Mouse (Mus musculus) telencephalon, adult 2 months (tissue): ENCODE measurements at regions not wholly inside any gene's neighbourhood (a gene's known extent, or its start where the extent isn't known, plus 50 kb on each side); places are given as distances from the start of the nearest gene placed in this dataset.

Source experiments
- DNase-seq: peaks from one replicate; pipeline ENCODE4 v3.0.0-alpha.2; 2011; ENCODE audit warnings: low read depth, low spot score

DNA sequence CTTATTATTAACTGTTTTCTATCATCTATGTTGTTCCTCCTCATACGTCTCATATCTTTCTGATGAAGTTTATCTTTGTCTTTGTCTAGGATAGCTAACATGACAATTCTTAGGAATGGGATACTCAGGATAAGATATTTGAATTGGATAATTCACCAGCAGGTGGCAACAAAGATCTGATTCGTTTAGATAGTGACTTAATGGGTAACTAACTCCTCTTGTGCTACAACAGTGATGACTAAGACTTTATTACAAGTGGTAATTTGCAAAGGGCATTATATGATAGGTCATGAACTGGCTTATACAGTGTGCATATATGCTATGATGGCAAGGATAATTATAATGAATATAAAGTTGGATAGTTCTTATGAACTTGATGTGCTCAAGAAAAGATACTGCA, 1207.9 kb downstream of the Nxph1 start:
- DNase-seq: peak; percentile 27

GRCm38 (mm10) chr6:10181590-10182183, 1233.5 kb downstream of the Nxph1 start:
- DNase-seq: no peak

DNA sequence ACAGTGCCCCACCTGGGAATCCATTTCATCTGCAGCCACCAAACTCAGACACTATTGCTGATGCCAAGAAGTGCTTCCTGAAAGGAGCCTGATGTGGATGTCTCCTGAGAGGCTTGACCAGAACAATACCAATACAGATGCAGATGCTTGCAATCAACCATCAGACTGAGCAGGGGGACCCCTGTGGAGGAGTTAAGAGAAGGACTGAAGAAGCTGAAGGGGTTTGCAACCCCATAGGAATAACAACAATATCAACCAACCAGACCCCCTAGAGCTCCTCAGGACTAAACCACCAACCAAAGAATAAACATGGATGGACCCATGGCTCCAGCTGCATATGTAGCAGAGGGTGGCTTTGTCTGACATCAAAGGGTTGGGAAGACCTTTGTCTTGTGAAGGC, 1237.7 kb downstream of the Nxph1 start:
- DNase-seq: no peak
